Mouse (Mus musculus) liver (tissue): ENCODE measurements at regions not wholly inside any gene's neighbourhood (a gene's known extent, or its start where the extent isn't known, plus 50 kb on each side); places are given as distances from the start of the nearest gene placed in this dataset.

Experiments used
- DNase-seq: peaks from one replicate; pipeline ENCODE4 v3.0.0-alpha.2; 2020; ENCODE audit warnings: mixed read lengths

DNA sequence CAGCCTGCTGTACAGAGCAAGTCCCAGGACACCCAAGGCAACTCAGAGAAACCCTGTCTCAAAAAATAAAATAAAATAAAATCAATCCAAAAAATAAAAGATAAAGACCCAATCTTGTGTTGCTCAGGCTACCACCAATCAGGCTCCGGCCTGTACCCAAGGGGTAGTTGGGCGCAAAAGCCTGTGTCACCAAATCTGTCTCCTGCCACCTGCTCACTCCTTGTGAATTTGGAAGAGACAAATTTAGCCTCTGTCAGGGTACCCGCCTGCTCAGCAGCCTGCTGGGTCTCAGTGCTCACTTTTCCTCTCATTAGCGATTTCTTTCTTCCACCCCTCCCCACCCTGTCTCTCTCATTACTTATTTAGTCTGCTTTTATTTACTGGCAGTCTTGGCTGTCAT lies 54.6 kb downstream of the Sox4 start:
- DNase-seq = no peak

DNA sequence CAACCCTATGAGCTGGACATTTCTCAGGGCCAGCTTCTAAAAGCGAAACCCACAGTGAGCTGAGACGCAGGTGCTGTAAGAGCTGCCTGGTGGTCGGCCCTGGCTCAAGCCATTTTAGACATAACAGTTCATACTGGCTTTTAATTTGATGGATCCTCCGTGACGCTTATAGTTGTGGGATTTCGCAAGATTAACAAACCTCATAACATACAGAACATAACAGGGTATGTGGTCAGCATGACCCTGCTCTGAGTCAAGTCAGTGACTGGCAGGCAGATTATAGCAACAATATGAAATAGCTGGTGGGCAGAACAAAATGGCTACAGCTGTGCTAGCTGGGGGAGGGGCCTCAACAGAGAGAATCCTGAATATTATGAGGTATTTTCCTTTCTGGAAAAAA lies 60.6 kb downstream of the Sox4 start:
- DNase-seq = no peak

DNA sequence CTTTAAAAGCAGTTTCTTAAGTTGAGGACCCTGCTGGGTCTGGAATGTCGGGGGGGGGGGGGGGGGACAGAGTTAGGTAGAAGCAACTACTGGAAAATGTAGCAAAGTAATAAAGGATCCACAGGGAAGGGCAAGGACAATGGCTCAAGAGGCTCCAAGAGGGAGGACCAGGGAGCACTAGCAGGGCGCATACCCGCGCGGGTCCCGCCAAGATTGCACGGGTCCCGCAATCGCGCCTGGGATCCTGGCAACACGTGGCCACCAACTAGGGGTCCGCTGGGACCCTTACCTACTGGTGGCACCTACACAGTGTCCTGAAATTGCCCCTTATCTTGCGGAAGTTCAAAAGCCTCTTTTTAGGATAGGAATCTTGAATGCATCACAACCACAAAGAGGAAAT lies 66.4 kb downstream of the Sox4 start:
- no peak for DNase-seq

DNA sequence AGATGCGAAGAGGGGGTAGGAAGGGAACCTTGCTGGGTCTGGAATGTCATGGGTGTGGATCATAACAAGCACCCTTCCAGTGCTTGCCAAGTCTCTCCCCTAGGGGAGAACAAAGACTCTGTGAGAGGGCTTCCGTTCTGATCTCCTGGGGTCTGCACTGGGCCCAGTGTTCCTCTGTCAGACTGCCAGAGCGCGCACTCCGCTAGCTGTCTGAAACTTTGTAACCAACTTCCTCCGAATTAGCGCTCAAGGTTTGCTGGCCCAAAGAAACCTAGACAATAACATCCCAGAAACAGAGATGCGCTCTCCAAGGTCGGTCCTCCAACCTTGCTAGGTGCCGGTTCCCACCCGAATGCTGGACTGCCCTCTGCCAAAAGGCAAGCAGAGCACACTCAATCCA lies 66.8 kb downstream of the Sox4 start:
- DNase-seq = no peak

DNA sequence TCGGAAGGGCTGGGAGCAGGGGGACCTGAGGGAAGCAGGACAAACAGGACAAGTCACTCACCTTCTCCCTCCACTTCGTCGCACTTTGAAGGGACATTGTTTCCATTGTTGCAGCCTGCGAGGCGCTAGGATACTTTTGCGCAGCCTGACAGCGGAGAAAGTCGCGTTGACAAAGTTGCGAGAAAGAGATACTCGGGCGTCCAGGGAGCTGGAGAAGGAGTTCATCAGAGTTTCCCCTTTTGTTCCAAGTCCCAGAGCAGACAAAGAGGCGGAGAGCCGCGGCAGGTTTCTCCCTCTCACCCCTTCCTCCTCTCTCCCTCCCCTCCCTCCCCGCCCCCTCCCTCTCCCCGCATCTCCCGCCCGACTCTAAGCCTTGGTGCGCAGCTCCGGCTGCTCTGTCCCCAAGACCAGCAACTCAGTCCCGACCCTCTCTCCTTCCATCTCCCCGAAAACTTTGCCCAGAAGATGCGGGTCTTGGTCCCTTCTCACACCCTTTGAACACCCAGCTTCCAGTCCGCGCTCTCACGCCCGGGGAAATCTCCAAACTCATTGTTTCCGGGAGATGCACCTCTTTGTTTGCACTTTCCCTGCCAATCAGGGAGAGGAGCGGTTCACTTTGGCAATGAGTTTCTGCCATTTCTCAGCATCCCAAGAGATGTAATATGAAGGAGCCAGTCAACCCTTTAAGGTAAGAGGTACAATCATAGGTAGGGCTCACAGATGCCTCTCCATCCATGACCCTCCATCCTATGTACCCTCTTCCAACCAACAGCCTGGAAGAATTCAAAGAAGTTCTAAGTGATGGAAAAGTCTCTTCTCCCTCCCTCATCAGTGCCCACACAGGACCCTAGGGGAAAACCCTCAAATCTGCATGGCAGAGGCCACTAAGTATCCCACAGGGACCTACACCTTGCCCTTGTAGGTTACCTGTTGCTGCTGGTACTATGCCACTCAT lies 68.2 kb downstream of the Sox4 start:
- DNase-seq = no peak

DNA sequence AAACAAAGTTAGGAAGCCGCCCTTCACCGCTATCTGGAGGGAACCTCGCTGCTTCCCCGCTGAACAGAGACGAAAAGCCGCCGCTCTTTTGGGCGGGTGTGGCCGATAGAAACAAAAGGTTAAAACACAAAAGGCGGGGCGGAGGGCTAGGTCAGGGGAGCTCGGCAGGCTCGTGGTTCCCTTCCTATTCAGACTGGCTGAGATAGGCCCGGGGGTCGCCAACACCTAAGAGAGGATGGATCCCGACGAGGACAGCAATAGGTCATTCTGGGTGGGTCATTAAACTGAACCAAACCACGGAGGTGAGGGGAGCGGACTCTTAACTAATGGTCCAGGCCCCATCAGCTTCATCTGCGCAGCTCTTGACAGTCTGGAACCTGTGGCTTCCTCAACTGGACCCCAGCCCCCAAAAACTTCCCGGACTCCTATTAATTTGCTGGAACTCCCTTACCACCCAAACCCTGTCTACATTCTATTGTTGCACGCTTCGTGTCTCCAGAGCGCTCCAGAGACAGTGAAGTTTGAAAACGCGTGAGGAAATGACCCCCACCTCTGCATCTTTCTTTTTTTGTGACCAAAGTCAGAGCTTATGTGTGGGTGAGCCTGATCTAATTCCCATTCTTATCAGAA lies 69.2 kb downstream of the Sox4 start:
- DNase-seq = peak; percentile 10

DNA sequence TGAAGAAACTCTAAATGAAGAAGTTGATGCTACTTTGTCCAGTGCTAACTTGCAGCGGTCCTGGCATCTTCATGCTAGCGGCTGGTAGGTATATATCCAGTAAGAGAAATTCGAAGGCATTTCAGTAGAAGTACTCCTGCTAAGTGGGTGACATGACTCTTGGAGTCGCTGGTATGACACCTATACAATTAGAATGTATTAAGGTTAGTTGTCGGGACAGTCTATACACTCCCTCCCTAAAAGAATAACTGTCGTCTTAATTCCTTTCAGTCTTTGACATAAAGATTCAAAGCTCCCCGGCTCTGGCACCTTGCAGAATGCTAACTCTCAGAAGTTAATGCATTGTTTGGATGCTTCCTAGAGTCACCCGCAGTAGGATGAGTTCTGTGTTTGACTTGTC lies 70.1 kb downstream of the Sox4 start:
- DNase-seq = no peak

DNA sequence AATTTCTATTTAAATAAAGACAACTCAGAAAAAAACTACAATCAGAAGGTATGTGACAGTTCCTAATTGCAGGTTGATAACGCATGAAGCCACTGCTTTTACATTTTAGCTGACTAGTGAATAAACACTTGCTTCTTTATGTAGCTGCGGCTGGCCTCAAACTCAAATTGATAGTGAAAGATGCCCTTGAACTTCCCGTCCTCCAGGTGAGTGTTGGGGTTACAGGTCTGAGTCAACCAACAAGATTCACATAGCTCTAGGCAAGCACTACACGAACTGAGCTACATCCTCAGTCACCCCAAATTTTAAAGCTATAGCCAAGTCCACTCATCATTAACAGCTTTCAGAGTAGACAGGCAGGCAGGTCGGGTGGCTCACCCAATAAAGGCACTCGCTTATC lies 72.6 kb downstream of the Sox4 start:
- no peak for DNase-seq

DNA sequence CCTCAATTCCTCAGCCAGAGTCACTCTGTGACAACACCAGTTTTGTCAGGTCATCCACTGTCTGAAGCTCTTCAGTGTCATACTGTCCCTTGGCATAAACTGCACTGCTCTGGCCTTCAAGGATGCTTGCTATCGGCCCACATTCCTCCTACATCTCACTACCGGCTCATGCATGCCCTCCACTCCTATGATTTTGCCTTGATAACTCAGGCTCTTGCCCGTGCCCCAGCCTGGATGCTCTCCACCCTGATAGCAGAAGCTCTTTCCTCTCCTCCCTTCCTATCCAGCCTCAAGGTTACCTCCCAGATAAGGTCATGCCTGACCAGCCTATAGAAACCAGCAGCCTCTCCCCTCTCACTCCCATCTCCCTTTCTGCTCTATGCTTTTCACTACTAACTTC lies 74.8 kb downstream of the Sox4 start:
- DNase-seq = no peak

DNA sequence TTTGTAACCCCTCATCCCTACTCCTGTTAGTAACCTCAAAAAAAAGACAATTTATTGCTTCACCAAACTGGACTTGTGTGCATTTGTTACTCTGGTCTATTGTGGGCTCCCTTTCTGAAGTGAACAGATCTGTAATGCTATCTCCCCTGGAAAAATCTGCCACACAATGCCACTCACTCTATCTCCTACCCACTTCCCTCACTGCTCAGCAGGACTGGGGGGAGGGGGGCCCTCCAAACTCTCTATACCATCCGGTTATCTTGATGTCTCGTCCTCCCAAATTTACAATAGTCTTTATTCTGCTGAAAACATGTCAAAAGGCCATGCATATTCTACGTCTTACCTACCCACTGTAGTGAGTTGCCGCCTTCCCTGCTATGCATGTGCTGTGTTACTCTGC lies 76.7 kb downstream of the Sox4 start:
- DNase-seq = no peak

DNA sequence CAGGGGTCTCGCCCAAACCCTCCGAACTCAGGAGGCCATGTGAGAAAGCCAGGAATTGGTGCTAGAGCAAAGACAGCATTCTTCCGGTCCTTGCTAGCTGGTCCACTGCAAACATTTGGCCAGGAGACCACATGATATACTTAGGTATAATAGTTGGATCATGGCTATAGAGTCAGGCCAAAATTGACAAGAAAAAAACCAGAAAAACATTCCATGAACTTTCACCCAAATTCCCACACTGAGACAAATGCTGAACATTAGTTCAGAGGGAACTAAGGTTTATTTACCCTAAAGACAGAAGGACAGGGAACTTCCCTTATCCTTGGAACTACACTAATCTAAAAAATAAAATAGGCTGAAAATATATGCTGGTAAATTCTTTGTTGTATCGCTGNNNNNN lies 82.8 kb downstream of the Sox4 start:
- no peak for DNase-seq

DNA sequence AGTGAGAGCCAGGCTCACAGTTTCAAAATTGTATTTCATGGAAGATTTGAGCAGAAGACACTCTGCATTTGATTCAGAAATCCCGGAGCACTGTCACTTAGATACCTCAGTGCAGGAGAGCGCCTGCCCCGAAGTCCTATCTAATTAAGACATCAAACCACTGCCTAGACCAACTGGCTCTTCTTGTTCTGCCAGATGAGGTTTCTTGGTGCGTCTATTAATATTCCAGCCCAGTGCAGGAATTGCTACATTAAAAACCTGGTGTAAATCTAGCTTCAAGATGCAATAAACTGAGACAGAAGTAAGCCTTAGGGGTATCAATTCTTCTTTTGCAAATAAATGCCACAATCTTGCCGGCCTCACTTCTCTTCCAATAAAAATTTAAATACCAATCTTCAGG lies 86.3 kb downstream of the Sox4 start:
- DNase-seq = no peak

DNA sequence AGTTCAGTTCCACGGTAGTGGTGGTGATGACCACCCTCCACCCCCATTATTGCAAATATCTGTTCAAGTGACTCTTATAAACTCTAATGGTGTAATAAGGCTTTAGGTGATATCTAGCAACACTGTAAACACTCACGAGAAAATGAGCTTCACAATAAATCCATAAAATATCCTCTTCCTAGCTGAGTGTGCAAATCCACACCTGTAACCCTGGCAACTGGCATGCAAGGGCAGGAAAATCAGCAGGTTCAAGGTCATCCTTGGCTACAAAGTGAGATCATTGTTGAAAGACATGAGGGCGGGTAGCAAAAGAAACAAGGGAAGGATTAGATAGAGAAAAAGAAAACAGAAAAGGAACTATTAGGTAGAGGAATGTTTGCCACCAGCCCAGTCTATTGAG lies 86.8 kb downstream of the Sox4 start:
- no peak for DNase-seq

DNA sequence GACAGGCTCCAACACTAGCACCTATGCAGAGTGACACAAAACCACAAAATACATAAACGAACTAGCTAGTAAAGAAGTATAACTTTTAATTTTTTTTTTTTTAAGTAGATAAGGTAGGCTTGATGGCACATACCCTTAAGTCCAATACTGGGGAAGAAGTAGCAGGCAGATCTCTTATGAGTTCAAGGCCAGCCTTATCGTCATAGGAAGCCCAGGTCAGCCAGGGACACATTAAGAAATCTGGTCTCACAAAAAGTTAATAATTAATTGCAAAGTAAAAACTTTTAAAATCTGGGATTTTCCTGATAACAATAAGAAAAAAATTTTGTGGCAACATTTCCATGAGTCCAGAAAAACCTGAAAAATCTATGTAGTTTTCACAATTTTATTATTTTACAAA lies 92.9 kb downstream of the Sox4 start:
- DNase-seq = no peak

DNA sequence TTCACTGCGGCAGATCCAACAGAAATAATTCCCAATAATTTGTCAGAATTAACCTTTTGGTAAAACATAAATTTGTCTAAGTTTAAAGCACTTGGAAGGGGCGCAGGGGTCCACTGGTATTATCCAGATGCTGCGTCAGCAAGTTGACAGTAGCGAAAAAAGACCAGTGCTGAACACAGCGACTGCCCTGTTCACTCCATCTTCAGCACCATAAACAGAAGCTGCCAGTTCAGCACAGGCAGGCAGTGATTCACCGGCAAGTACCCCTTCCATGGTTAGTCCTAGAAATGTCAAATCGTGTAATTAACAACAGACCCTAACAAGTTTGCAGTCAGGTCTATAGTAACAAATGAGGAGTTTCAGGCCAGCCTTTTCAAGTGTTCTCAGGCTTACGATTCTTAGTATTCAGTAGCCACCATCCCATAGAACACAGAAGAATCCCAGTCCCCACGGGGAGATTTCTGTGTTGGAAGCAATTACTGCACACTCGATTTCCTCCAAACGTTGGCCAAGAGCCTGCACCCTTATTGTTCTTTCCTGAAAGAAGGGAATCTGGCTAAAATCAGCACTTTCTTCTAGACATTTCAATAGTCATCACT lies 93.6 kb downstream of the Sox4 start:
- DNase-seq = no peak

DNA sequence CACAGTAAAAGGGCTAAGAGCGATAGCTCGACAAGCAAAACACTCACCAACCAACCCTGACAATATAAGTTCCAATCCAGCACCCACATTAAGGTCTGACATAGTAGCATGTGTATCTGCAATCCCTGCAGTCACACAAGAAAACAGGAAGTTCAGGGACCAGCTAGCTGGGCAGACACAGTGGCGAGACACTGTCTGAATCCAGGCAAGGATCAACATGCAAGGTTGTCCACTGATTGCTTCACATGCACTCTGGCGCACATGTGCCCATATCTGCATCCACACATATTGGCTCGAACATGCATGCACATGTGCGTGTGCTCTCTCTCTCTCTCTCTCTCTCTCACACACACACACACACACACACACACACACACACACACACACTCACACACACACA lies 95.5 kb downstream of the Sox4 start:
- no peak for DNase-seq

DNA sequence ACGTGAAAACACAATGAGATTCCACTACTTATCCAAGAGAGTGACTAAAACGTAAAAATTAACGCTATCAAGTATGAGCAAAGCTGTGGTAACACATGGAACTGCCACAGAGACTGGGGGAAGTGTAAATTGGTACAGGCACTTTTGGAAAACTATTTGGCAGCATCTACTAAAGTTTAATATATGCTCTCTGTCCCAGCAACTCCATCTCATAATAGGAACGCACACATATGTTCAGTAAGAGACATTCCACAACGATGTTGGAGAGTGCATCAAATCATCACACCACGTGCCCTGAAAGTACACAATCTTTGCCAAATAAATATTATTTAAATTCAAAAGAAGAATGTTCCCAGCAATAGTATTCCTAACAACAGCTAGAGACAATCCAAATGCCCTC lies 96.3 kb downstream of the Sox4 start:
- no peak for DNase-seq

DNA sequence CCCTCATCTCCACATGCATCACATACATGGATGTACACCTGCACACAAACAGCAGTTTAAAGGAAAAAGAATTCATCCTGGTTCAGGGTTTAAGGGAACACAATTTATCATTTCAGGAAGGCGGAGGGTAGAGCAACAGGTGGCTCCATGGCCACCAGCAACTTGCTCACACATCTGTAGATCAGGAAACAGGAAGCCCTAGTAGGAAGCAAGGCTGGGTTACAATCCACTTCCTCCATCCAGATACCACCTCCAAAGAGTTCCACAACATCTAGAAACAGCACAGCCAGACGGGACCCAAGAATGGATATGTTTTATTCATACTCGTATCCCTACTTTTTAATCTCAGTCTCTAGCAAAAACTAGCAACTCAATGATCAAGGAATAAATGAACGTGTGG lies 97.0 kb downstream of the Sox4 start:
- no peak for DNase-seq

DNA sequence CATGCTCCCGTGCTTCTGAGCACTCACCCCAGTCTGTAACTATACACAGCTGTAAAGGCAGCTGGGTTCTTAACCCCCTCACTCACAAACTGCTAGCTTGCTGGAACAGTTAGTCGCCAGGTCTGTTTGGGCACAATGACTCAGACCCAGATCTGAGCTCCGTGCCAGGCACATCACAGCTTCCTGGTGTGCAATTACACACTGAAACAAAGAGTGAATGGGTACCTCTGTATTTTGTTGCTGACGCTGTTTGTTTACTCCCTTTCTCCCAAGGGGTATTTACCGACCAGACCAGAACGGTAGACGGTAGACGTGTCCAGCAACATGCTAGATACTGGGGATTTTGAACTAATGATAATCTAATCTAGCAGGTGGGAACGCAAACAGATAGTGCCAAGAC lies 99.3 kb downstream of the Sox4 start:
- DNase-seq = no peak

DNA sequence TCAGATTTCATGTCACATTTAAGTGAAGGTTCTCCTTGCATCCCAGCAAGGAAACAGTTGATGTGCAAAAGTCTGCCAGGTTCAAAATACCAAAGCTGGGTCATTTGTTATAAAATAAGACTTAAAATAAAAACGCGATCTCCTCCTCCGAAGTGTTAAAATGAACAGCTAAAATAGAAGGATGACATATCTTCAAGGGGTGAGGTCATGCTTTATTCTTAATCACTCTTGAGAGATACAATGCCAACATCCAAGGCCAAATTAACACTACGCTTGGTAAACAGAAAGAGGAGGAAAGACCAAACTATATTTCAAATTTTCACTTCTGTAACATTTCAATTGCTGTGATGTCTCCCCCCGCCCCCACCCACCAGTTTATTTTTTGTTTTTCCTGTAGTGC lies 105.2 kb downstream of the Sox4 start:
- DNase-seq = no peak

DNA sequence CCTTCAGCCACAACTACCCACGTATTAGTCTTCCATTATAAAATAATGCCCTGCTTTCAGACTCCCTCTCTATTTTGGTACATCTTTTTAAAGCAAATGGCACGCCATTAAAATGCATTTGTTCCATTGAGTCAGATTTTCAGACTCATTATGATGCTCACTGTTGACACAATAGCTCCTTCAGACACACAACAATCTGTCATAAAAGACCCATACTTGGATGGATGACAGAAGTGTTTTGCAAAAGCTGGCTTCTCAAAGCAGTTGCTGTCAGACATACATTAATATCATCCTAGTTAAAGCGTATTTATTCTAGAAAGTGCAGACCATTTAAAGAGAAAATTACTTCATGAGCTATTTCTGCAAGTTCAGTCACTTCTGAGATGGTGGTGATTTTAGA lies 106.0 kb downstream of the Sox4 start:
- no peak for DNase-seq

DNA sequence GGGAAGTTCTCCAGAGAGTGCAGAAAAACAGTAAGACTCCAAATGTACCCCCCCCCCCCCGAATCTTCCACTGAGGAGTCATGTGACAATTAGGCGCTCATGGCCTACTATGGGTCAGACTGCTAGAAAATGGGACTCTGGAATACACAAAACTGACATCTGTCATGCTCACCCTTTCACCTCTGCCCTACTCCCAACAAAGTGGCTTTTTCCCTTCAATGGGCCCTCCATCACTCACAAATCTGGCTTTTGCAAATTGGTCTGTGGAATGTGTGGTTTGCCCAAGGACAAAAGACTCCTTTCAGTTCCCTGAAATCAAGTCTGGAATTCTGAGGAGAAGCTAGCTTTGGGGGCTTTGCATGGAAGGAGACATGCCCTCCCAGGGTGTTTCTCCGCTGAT lies 109.0 kb downstream of the Sox4 start:
- no peak for DNase-seq

DNA sequence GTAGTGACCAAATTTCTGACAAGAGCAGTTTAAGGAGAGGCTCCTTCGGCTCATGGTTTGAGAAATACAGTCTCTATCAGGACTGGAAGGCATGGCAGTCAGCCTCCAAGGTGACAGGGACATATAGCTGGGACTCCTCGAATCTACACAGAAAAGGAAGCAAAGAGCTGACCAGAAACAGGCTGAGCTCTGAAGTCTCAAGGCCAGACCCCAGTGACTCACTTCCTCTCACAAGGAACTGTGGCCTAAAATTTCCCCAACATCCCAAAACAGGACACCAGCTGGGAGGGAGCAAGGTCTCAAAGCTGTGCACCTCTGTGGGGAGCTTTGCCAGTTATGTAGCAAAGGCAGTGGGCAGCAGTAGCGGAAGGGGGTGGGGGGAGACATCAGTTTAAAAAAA lies 110.7 kb downstream of the Sox4 start:
- no peak for DNase-seq

DNA sequence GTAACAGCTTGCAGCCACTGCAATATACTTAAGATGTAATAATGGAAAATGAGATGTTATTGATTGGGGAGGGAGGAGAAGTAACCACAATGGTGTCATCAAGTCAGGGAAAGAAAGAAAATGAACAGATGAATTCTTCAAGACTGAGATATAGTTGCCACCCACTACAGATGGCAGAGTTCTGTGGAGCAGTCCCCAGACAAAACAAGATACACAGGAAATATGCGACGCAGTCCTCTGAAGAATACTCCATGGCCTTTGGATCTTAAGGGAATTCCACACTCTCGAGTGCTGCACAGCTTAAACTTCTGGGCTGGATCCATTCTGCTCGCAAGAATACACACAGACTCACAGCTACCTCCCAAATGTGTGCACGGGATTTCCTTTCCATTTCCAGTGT lies 113.4 kb downstream of the Sox4 start:
- no peak for DNase-seq
